Mouse (Mus musculus): ENCODE data around the gene Foxp1. TPM values are rescaled to one million over a fixed set of nuclear protein-coding genes. Genes with fewer than 3 reads are reported as not detected.

Foxp1 gene
- total and polyA plus RNA-seq, 3 experiments, result 57.4 to 88.1 (median 79.8) TPM

GRCm38 (mm10) chr6:99145033-99145432, 377.5 kb downstream of the Foxp1 start:
- H3K36me3 ChIP-seq (replicated peaks), result peaks cover 5% of the 10 kb centered on the region
- TF ChIP-seq GATA2 (IDR thresholded peaks at IDR 0.05; ENCODE audit: borderline replicate concordance, low read depth, low read length), result no peak
- H3K9me3 ChIP-seq (replicated peaks), result no peaks in the 10 kb centered on the region
- no peak for DNase-seq (ENCODE audit: low spot score)
- ATAC-seq (ENCODE audit: extremely low read depth, insufficient number of reproducible peaks, low FRiP score, poor library complexity, severe bottlenecking), result no peak
- no peak overlapping the region for H3K4me3 ChIP-seq (ENCODE audit: low read depth, low read length)
- H3K4me1 ChIP-seq (ENCODE audit: insufficient read depth, low read depth, low read length), result peaks cover 25% of the 10 kb centered on the region
- no peaks in the 10 kb centered on the region for H3K27me3 ChIP-seq (ENCODE audit: insufficient read depth, low read length)

GRCm38 (mm10) chr6:99143756-99144036, 378.8 kb downstream of the Foxp1 start:
- Histone ChIP-seq H3K9me3 (replicated peaks) (no peaks in the 10 kb centered on the region), H3K4me1 (ENCODE audit: insufficient read depth, low read depth, low read length) (peaks cover 23% of the 10 kb centered on the region), H3K36me3 (replicated peaks) (peaks cover 8% of the 10 kb centered on the region), H3K27me3 (ENCODE audit: insufficient read depth, low read length) (no peaks in the 10 kb centered on the region), H3K4me3 (ENCODE audit: low read depth, low read length) (no peak overlapping the region)
- DNase-seq (ENCODE audit: low spot score), result no peak
- TF ChIP-seq GATA2 (IDR thresholded peaks at IDR 0.05; ENCODE audit: borderline replicate concordance, low read depth, low read length), result no peak
- TF ChIP-seq TAL1 (conservative IDR thresholded peaks at IDR 0.05; ENCODE audit: low read depth, low read length), result no peak
- no peak for TF ChIP-seq CTCF (IDR thresholded peaks at IDR 0.05; ENCODE audit: low read depth, low read length)
- no peak for TF ChIP-seq GATA1 (IDR thresholded peaks at IDR 0.05; ENCODE audit: borderline replicate concordance, low read length)
- no peak for TF ChIP-seq POLR2AphosphoS5 (IDR thresholded peaks at IDR 0.05; ENCODE audit: insufficient replicate concordance, low read depth, low read length)
- no peak for ATAC-seq (ENCODE audit: extremely low read depth, insufficient number of reproducible peaks, low FRiP score, poor library complexity, severe bottlenecking)

- ATAC-seq (ENCODE audit: extremely low read depth, insufficient number of reproducible peaks, low FRiP score, poor library complexity, severe bottlenecking) (no peak), DNase-seq (ENCODE audit: low spot score) (no peak)
- TF ChIP-seq CTCF (IDR thresholded peaks at IDR 0.05; ENCODE audit: low read depth, low read length), result no peak
- no peak for TF ChIP-seq GATA2 (IDR thresholded peaks at IDR 0.05; ENCODE audit: borderline replicate concordance, low read depth, low read length)
- peaks cover 8% of the 10 kb centered on the region for H3K36me3 ChIP-seq (replicated peaks)
- no peaks in the 10 kb centered on the region for H3K9me3 ChIP-seq (replicated peaks)
- H3K4me3 ChIP-seq (ENCODE audit: low read depth, low read length), result no peak overlapping the region
- H3K27me3 ChIP-seq (ENCODE audit: insufficient read depth, low read length), result no peaks in the 10 kb centered on the region
- peaks cover 21% of the 10 kb centered on the region for H3K4me1 ChIP-seq (ENCODE audit: insufficient read depth, low read depth, low read length)
Observed at GRCm38 (mm10) chr6:99142900-99143755, 379.4 kb downstream of the Foxp1 start.

GRCm38 (mm10) chr6:99138041-99138440, 384.5 kb downstream of the Foxp1 start:
- Histone ChIP-seq H3K27me3 (ENCODE audit: insufficient read depth, low read length) (no peaks in the 10 kb centered on the region), H3K36me3 (replicated peaks) (peaks cover 5% of the 10 kb centered on the region), H3K4me3 (ENCODE audit: low read depth, low read length) (no peak overlapping the region), H3K9me3 (replicated peaks) (no peaks in the 10 kb centered on the region), H3K4me1 (ENCODE audit: insufficient read depth, low read depth, low read length) (0 out of 2 replicates have a peak, but pooled peaks cover 11% of the 10 kb centered on the region)
- DNase-seq (ENCODE audit: low spot score) (no peak), ATAC-seq (ENCODE audit: extremely low read depth, insufficient number of reproducible peaks, low FRiP score, poor library complexity, severe bottlenecking) (no peak)
- no peak for TF ChIP-seq TAL1 (conservative IDR thresholded peaks at IDR 0.05; ENCODE audit: low read depth, low read length)
- TF ChIP-seq GATA1 (IDR thresholded peaks at IDR 0.05; ENCODE audit: borderline replicate concordance, low read length), result no peak
- TF ChIP-seq POLR2AphosphoS5 (IDR thresholded peaks at IDR 0.05; ENCODE audit: insufficient replicate concordance, low read depth, low read length), result no peak
- no peak for TF ChIP-seq CTCF (IDR thresholded peaks at IDR 0.05; ENCODE audit: low read depth, low read length)
- TF ChIP-seq GATA2 (IDR thresholded peaks at IDR 0.05; ENCODE audit: borderline replicate concordance, low read depth, low read length), result no peak

- Histone ChIP-seq H3K4me3 (ENCODE audit: low read depth, low read length) (no peak overlapping the region), H3K4me1 (ENCODE audit: insufficient read depth, low read depth, low read length) (0 out of 2 replicates have a peak, but pooled peaks cover 11% of the 10 kb centered on the region), H3K36me3 (replicated peaks) (peaks cover 3% of the 10 kb centered on the region), H3K9me3 (replicated peaks) (no peaks in the 10 kb centered on the region), H3K27me3 (ENCODE audit: insufficient read depth, low read length) (no peaks in the 10 kb centered on the region)
- no peak for DNase-seq (ENCODE audit: low spot score)
- ATAC-seq (ENCODE audit: extremely low read depth, insufficient number of reproducible peaks, low FRiP score, poor library complexity, severe bottlenecking), result no peak
- TF ChIP-seq CTCF (IDR thresholded peaks at IDR 0.05; ENCODE audit: low read depth, low read length), result no peak
- TF ChIP-seq GATA2 (IDR thresholded peaks at IDR 0.05; ENCODE audit: borderline replicate concordance, low read depth, low read length), result no peak
- TF ChIP-seq TAL1 (conservative IDR thresholded peaks at IDR 0.05; ENCODE audit: low read depth, low read length), result no peak
- TF ChIP-seq GATA1 (IDR thresholded peaks at IDR 0.05; ENCODE audit: borderline replicate concordance, low read length), result no peak
- no peak for TF ChIP-seq POLR2AphosphoS5 (IDR thresholded peaks at IDR 0.05; ENCODE audit: insufficient replicate concordance, low read depth, low read length)
Observed at GRCm38 (mm10) chr6:99137071-99137470, 385.4 kb downstream of the Foxp1 start.

GRCm38 (mm10) chr6:99135938-99136729, 386.4 kb downstream of the Foxp1 start:
- TF ChIP-seq TAL1 (conservative IDR thresholded peaks at IDR 0.05; ENCODE audit: low read depth, low read length), result no peak
- TF ChIP-seq GATA2 (IDR thresholded peaks at IDR 0.05; ENCODE audit: borderline replicate concordance, low read depth, low read length), result no peak
- TF ChIP-seq CTCF (IDR thresholded peaks at IDR 0.05; ENCODE audit: low read depth, low read length), result no peak
- no peak for TF ChIP-seq GATA1 (IDR thresholded peaks at IDR 0.05; ENCODE audit: borderline replicate concordance, low read length)
- TF ChIP-seq POLR2AphosphoS5 (IDR thresholded peaks at IDR 0.05; ENCODE audit: insufficient replicate concordance, low read depth, low read length), result no peak
- H3K36me3 ChIP-seq (replicated peaks), result peaks cover 3% of the 10 kb centered on the region
- DNase-seq (ENCODE audit: low spot score), result no peak
- H3K4me1 ChIP-seq (ENCODE audit: insufficient read depth, low read depth, low read length), result 0 out of 2 replicates have a peak, but pooled peaks cover 5% of the 10 kb centered on the region
- no peak for ATAC-seq (ENCODE audit: extremely low read depth, insufficient number of reproducible peaks, low FRiP score, poor library complexity, severe bottlenecking)
- no peak overlapping the region for H3K4me3 ChIP-seq (ENCODE audit: low read depth, low read length)
- no peaks in the 10 kb centered on the region for H3K9me3 ChIP-seq (replicated peaks)
- H3K27me3 ChIP-seq (ENCODE audit: insufficient read depth, low read length), result no peaks in the 10 kb centered on the region

All from G1E (cell line).